Mouse (Mus musculus) hindbrain, embryonic 10.5 days (tissue): ENCODE data around the gene Gpr55. TPM values are rescaled to one million over a fixed set of nuclear protein-coding genes. Genes with fewer than 3 reads are reported as not detected.

Experiments used
- DNase-seq: peaks from one replicate; pipeline ENCODE4 v3.0.0-alpha.2; 2017; ENCODE audit warnings: low spot score
- H3K27ac ChIP-seq: fragments of 300-500 bp; sonication (generic); 2 replicates; pipeline ENCODE4 v1.5.1; 2016; ENCODE audit warnings: mild to moderate bottlenecking, moderate library complexity
- H3K27me3 ChIP-seq: fragments of 300-500 bp; sonication (generic); 2 replicates; pipeline ENCODE4 v1.6.1; 2016; ENCODE audit warnings: mild to moderate bottlenecking; ENCODE audit not compliant: poor library complexity, insufficient read depth, severe bottlenecking
- H3K36me3 ChIP-seq: fragments of 300-500 bp; sonication (generic); 2 replicates; pipeline ENCODE4 v1.6.1; 2016; ENCODE audit warnings: mild to moderate bottlenecking, moderate library complexity
- H3K4me1 ChIP-seq: fragments of 300-500 bp; sonication (generic); replicated peaks from 2 replicates; pipeline ENCODE4 v1.6.1; 2016; ENCODE audit warnings: mild to moderate bottlenecking
- H3K4me3 ChIP-seq: fragments of 300-500 bp; sonication (generic); 2 replicates; pipeline ENCODE4 v1.5.1; 2016; ENCODE audit warnings: mild to moderate bottlenecking, moderate library complexity
- H3K9me3 ChIP-seq: fragments of 300-500 bp; sonication (generic); 2 replicates; pipeline ENCODE4 v1.6.1; 2016; ENCODE audit warnings: mild to moderate bottlenecking, moderate library complexity
- WGBS: fragments of 180-500 bp; shearing (Covaris S2); methylation state at CpG from one replicate; pipeline ENCODE4 v1.1.7; 2016; 5-methylcytosine and 5-hydroxymethylcytosine counted together
- polyA plus RNA-seq: library from polyadenylated mRNA; unstranded; fragments of >200 nt; fragmentation: Nextera tagmentation; extraction: Ambion mirVana; gene quantifications from 2 replicates; pipeline ENCODE4 v1.2.1, GENCODE M21; 2016

Gene Gpr55
- polyA plus RNA-seq, 1 experiment from 2014 or later: not detected

DNA sequence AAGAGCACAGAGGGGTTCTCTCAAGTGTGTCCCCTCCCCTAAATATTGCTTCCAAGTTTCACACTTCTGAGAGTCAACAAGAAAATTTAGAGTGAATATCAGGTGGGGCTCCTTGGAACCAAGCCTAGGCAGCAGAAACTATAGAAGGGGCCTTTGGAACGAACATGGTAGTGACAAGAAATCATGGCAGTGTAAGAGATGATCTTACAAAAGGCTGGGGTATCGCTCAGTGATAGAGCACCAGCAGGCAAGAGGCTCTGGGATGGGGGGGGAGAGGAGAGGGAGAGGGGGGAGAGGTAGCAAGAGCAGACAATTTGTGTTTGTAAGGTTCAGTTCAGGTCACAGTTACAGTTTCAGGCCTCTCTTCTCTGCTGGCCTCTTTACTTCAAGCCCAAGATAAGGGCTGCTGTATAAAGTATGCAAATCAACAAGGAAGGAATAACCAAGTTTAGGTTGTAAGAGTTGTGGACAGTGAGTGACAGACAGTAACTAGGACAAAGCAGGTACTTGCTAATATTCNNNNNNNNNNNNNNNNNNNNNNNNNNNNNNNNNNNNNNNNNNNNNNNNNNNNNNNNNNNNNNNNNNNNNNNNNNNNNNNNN, 11.6 kb downstream of the Gpr55 start:
- DNase-seq: no peak
- Histone ChIP-seq H3K36me3 (no peaks in the 10 kb centered on the region), H3K4me1 (no peaks in the 10 kb centered on the region), H3K27me3 (no peaks in the 10 kb centered on the region), H3K4me3 (no peak overlapping the region), H3K27ac (no peak overlapping the region), H3K9me3 (no peaks in the 10 kb centered on the region)
- WGBS: 85% methylated on average over 2 of the region's 2 CpGs

DNA sequence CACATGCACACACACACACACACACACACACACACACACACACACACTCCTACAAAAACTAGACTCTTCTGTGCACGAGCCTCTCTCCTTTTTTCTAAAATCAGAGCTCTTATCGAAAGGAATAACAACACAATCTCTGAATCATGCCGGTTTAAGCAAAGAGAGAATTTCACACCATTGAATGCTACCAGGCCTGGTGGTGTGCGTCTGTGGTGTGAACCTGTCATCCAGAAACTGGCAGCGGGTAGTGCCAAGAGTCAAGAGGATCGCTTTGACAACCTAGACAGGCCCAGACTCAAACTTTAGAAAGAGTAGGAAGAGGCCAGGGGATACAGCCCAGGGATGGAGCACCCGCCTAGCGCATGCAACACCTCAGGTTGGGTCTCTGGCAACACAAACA, 18.5 kb downstream of the Gpr55 start:
- H3K27me3 ChIP-seq: no peaks in the 10 kb centered on the region
- no peak overlapping the region for H3K27ac ChIP-seq
- no peaks in the 10 kb centered on the region for H3K4me1 ChIP-seq
- no peak overlapping the region for H3K4me3 ChIP-seq
- H3K36me3 ChIP-seq: no peaks in the 10 kb centered on the region
- DNase-seq: no peak
- H3K9me3 ChIP-seq: no peaks in the 10 kb centered on the region
- WGBS: 88% methylated on average over 8 of the region's 8 CpGs

DNA sequence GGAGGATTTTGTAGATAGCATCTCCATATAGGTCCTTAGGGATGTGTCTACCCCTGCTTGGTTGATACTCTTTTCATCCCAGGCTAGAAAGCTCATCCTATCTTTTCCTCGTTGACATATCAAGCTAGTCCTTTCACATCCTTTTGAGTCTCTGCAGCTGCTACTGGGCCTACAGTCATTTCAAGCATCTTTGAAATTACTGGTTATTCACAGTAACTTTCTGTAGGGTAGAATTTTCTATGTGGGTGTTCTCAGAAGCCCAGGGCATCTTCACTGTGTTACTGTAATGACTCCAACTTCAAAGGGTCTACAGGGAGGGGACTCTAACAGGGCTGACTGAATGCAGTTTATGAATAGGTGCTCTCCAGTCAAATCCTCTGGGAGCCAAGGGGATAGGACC, 23.5 kb downstream of the Gpr55 start:
- WGBS: 86% methylated on average over 1 of the region's 1 CpGs

DNA sequence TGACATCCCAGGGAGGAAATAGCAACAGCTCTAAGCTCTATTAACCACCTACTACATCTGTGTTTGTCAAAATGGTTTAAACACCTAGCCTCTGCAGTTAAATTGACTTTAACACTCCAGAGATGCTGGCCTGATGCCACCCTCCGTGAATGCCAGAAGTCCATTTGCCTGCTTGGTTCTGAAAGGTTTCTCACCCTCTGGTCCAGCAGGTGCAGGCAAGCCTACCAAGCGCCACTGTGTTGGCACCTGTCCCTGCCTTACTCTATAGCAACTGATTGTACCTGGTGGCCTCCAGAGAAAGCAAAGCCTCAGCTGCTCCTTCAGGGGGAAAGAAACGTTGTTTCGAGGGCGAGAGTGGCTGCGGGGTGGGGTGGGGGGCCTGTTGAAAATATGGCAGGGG, 24.5 kb downstream of the Gpr55 start:
- H3K27ac ChIP-seq: peak overlapping the region; percentile 35; the same call in 1 of the 2 replicates
- peaks cover 39% of the 10 kb centered on the region for H3K4me1 ChIP-seq
- H3K4me3 ChIP-seq: no peak overlapping the region
- no peak for DNase-seq
- H3K36me3 ChIP-seq: no peaks in the 10 kb centered on the region
- no peaks in the 10 kb centered on the region for H3K9me3 ChIP-seq
- 0 out of 2 replicates have a peak, but pooled peaks cover 9% of the 10 kb centered on the region for H3K27me3 ChIP-seq
- 85% methylated on average over 6 of the region's 6 CpGs for WGBS

More for the DNA sequence above, 23.5 kb downstream of the Gpr55 start:
- Histone ChIP-seq H3K4me1 (peaks cover 28% of the 10 kb centered on the region), H3K27ac (no peak overlapping the region), H3K36me3 (no peaks in the 10 kb centered on the region), H3K27me3 (0 out of 2 replicates have a peak, but pooled peaks cover 9% of the 10 kb centered on the region), H3K4me3 (no peak overlapping the region), H3K9me3 (no peaks in the 10 kb centered on the region)
- no peak for DNase-seq

DNA sequence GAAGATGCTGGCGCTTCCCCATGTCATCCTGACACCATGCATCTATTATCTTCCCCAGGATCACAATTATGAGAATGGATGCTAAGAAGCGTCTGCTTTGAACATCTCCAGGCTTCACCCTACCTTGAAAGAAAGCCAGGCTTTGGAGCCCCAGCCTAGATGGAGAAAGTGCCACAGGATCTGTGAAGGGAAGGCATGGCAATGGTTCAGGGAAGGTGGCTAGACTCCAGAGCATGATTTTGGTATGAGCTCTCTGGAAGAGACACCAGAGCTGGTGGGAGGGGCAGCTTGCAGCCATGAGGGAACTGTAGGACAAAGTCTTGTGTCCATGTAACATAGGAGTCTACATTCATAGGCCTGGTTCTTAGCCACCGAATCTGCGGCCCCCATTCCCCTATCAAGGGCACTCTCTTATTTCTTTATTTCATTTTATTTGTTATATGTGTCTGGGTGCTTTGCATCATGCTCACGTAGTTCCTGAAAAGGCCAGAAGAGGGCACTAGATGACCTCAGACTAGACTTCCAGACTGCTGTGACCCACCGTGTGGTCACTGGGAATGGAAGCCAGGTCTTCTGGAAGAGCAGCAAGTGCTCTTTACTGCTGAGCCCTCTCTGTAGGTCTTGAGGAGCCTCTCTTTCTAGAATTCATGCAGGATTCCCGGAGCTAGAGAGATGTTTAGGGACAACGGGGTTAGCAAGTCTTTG, 25.5 kb downstream of the Gpr55 start:
- H3K9me3 ChIP-seq: no peaks in the 10 kb centered on the region
- 0 out of 2 replicates have a peak, but pooled peaks cover 9% of the 10 kb centered on the region for H3K27me3 ChIP-seq
- peaks cover 40% of the 10 kb centered on the region for H3K4me1 ChIP-seq
- peak overlapping the region; percentile 78; the same call in 1 of the 2 replicates for H3K27ac ChIP-seq
- H3K4me3 ChIP-seq: no peak overlapping the region
- 46% methylated on average over 8 of the region's 8 CpGs for WGBS
- H3K36me3 ChIP-seq: no peaks in the 10 kb centered on the region
- peak; percentile 49 for DNase-seq

GRCm38 (mm10) chr1:85934560-85934959, 26.2 kb downstream of the Gpr55 start:
- 10% methylated on average over 7 of the region's 7 CpGs for WGBS
- no peak overlapping the region for H3K4me3 ChIP-seq
- peaks cover 9% of the 10 kb centered on the region; the same call in 1 of the 2 replicates for H3K27me3 ChIP-seq
- H3K4me1 ChIP-seq: peaks cover 41% of the 10 kb centered on the region
- H3K9me3 ChIP-seq: no peaks in the 10 kb centered on the region
- DNase-seq: no peak
- peak overlapping the region; percentile 78 for H3K27ac ChIP-seq
- H3K36me3 ChIP-seq: no peaks in the 10 kb centered on the region

- Histone ChIP-seq H3K9me3 (no peaks in the 10 kb centered on the region), H3K4me1 (peaks cover 46% of the 10 kb centered on the region), H3K27ac (peak overlapping the region; percentile 78), H3K4me3 (peak overlapping the region; percentile 40), H3K36me3 (no peaks in the 10 kb centered on the region), H3K27me3 (peaks cover 9% of the 10 kb centered on the region; the same call in 1 of the 2 replicates)
- WGBS: 13% methylated on average over 11 of the region's 11 CpGs
- DNase-seq: peak; percentile 63
Measured at GRCm38 (mm10) chr1:85933631-85934465, 27.0 kb downstream of the Gpr55 start.

DNA sequence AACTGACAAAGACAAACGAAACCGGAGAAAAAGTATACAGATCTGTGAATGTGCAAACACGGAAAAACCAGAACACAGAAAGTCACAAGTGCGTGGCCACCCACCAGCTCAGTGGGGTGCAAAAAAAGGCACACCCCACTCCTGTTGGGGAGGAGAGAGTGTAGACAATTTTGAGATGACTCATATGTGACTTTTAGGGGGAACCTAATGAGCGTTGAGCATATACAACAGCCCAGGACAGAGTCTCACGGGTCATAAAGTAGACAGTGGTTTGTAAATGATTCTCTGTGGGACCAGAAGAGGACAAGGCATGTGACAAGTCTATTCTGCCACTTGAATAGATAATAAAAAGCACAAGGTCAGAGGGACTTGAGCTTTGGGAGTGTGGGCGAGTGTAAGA, 27.6 kb downstream of the Gpr55 start:
- no peak for DNase-seq
- Histone ChIP-seq H3K9me3 (no peaks in the 10 kb centered on the region), H3K36me3 (no peaks in the 10 kb centered on the region), H3K4me3 (peak overlapping the region; percentile 40), H3K27ac (peak overlapping the region; percentile 78), H3K27me3 (peaks cover 9% of the 10 kb centered on the region; the same call in 1 of the 2 replicates), H3K4me1 (peaks cover 53% of the 10 kb centered on the region)
- WGBS: 20% methylated on average over 7 of the region's 7 CpGs

GRCm38 (mm10) chr1:85931170-85931569, 29.6 kb downstream of the Gpr55 start:
- H3K4me1 ChIP-seq: peaks cover 61% of the 10 kb centered on the region
- peak overlapping the region; percentile 12; the same call in 1 of the 2 replicates for H3K27ac ChIP-seq
- no peaks in the 10 kb centered on the region for H3K36me3 ChIP-seq
- WGBS: 82% methylated on average over 5 of the region's 5 CpGs
- no peak for DNase-seq
- H3K9me3 ChIP-seq: no peaks in the 10 kb centered on the region
- no peak overlapping the region for H3K4me3 ChIP-seq
- H3K27me3 ChIP-seq: peaks cover 9% of the 10 kb centered on the region; the same call in 1 of the 2 replicates

DNA sequence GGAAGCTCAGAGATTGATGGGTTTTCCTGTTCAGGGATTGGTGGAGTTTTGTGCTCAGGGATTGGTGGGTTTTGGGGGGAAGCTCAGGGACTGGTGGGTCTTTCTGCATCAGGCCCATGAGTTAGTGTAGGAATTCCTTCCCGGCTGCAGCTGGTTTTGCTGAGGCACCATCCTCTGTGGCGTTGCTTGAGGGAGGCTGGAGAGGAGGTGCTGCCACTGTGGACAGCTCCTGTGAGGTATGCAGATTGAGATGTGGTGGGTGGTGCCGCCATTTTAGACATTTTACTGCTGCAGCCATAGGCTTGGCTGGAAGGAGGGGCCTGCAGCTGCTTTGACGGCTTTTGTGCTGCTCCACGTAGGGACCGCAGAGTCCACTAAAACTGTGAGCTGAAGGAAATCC, 31.4 kb downstream of the Gpr55 start:
- H3K36me3 ChIP-seq: no peaks in the 10 kb centered on the region
- WGBS: 88% methylated on average over 6 of the region's 6 CpGs
- 0 out of 2 replicates have a peak overlapping the region, but pooled peaks have one; percentile 69 for H3K27ac ChIP-seq
- no peaks in the 10 kb centered on the region for H3K9me3 ChIP-seq
- peaks cover 53% of the 10 kb centered on the region for H3K4me1 ChIP-seq
- peaks cover under 1% of the 10 kb centered on the region; the same call in 1 of the 2 replicates for H3K27me3 ChIP-seq
- DNase-seq: no peak
- H3K4me3 ChIP-seq: no peak overlapping the region

DNA sequence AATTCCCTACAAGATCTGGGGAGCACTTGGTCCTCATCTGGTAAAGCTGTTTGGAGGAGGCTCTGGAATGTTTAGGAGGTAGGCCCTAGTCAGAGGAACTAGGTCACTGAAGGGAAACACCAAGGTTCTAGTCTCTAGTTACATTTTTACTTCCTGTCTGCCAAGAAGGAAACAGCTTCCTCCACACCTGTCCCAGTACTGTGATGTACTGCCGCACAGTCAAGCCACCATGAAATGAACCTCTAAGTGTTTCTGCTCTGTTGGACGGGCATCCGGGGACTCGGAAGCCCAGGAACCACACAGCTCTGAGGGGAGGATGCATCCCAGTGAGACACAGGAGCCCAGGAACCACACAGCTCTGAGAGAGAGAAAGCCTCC, 32.1 kb downstream of the Gpr55 start:
- 73% methylated on average over 4 of the region's 4 CpGs for WGBS
- H3K9me3 ChIP-seq: no peaks in the 10 kb centered on the region
- H3K27me3 ChIP-seq: no peaks in the 10 kb centered on the region; the same call in 1 of the 2 replicates
- no peaks in the 10 kb centered on the region for H3K36me3 ChIP-seq
- H3K27ac ChIP-seq: peak overlapping the region; percentile 69
- peaks cover 45% of the 10 kb centered on the region for H3K4me1 ChIP-seq
- no peak overlapping the region for H3K4me3 ChIP-seq
- DNase-seq: no peak

- H3K27me3 ChIP-seq: no peaks in the 10 kb centered on the region; the same call in 1 of the 2 replicates
- DNase-seq: peak; percentile 50
- no peaks in the 10 kb centered on the region for H3K36me3 ChIP-seq
- H3K4me3 ChIP-seq: no peak within 1 kb of the TSS
- H3K27ac ChIP-seq: peak within 1 kb of the TSS; percentile 69
- no peaks in the 10 kb centered on the region for H3K9me3 ChIP-seq
- WGBS: 39% methylated on average over 4 of the region's 4 CpGs
- H3K4me1 ChIP-seq: peaks cover 40% of the 10 kb centered on the region
Measured at GRCm38 (mm10) chr1:85928057-85928687, 32.6 kb downstream of the Gpr55 start, which contains the start of gene 4933407L21Rik. Gene 4933407L21Rik (plus strand): TSS chr1:85928483.
